Mouse (Mus musculus): ENCODE results near the gene Akr1c12. TPM values are rescaled to one million over a fixed set of nuclear protein-coding genes. Genes with fewer than 3 reads are reported as not detected.
"Not testable (repeated sequence)": the region's sequence is repeated elsewhere in the genome, so short reads cannot be mapped to it uniquely, and the experiment has no call there.

The Akr1c12 gene
- polyA plus RNA-seq, 1 experiment from 2014 or later, result 0.61 TPM

DNA sequence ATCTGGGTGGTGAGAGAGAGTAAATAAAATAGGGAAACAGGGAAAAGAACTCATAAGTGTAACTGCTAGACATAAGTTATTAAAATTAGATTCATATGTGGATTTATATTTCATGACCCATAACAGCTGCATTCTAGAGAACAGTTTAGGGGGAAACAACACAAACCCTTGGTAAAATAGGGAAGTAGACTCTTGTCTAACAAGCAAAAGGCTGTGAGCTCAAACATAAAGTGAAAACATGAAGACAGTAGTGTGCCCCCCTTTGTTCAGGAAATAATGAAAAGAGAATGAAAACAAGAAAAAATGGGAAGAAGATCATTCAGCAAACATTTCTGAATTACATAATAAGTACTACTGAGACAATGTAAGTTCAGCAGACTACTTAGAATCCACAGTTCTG is 8.4 kb downstream of the Akr1c12 start:
- TF ChIP-seq CTCF (IDR thresholded peaks at IDR 0.05; ENCODE audit: low read depth), result no peak

DNA sequence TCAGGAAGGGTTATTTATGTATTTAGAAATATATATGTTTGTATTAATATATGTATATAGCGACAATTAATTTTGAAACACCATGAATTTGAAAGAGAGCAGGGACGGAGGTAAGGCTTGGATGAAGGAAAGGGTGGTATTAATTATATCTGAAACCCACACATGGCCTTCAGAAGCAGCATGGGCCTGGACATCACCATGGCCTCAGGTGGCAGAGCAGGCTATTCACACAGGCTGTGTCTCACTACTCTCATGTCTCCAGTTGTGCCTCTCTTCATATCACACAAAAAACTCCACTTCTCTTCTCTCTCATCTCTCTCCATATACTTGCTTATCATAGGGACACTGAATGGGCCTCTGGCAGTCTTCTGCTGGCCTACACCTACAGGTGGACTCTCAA is 13.8 kb downstream of the Akr1c12 start:
- H3K27me3 ChIP-seq (ENCODE audit: insufficient read depth, low read length); H3K4me3 ChIP-seq (ENCODE audit: low read depth, low read length); H3K4me1 ChIP-seq (ENCODE audit: insufficient read depth); H3K4me2 ChIP-seq; ATAC-seq (ENCODE audit: insufficient read depth); H3K9me3 ChIP-seq (ENCODE audit: low read depth, low read length); DNase-seq; H3K27ac ChIP-seq (ENCODE audit: low read depth); H3K9ac ChIP-seq; H3K36me3 ChIP-seq (ENCODE audit: insufficient read depth): not testable (repeated sequence)
- 85% methylated on average over 2 of the region's 2 CpGs for WGBS

More for the DNA sequence above, 8.4 kb downstream of the Akr1c12 start:
- DNase-seq (no peak), ATAC-seq (ENCODE audit: insufficient read depth) (no peak)
- Histone ChIP-seq H3K27ac (ENCODE audit: low read depth) (no peak overlapping the region), H3K4me1 (ENCODE audit: insufficient read depth) (no peaks in the 10 kb centered on the region), H3K9me3 (ENCODE audit: low read depth, low read length) (no peaks in the 10 kb centered on the region), H3K9ac (no peak overlapping the region), H3K27me3 (ENCODE audit: insufficient read depth, low read length) (no peaks in the 10 kb centered on the region), H3K36me3 (ENCODE audit: insufficient read depth) (no peaks in the 10 kb centered on the region), H3K4me2 (no peak overlapping the region), H3K4me3 (ENCODE audit: low read depth, low read length) (no peak overlapping the region)

DNA sequence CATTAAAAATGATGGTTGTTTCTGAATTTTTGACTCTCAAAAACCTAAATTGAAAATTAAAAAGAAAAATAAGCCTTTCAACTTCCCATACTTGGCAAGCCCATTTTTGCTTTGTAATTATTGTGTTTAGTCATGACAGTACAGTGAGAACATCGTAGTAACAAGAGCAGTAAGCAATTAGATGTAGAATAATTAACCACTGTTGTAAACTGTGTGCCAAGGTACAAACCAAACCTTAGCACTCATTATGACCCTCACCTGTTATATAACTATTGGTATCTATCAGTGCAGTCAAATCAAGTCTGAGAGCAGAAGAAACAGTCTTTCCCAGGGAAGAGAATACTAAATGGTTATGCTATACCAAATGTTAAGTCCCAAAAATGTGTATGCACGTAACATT is 14.2 kb downstream of the Akr1c12 start:
- Histone ChIP-seq H3K4me1 (ENCODE audit: insufficient read depth) (no peaks in the 10 kb centered on the region), H3K36me3 (ENCODE audit: insufficient read depth) (no peaks in the 10 kb centered on the region), H3K4me3 (ENCODE audit: low read depth, low read length) (no peak overlapping the region), H3K4me2 (no peak overlapping the region), H3K27me3 (ENCODE audit: insufficient read depth, low read length) (no peaks in the 10 kb centered on the region), H3K27ac (ENCODE audit: low read depth) (no peak overlapping the region), H3K9me3 (ENCODE audit: low read depth, low read length) (no peaks in the 10 kb centered on the region), H3K9ac (no peak overlapping the region)
- 80% methylated on average over 2 of the region's 2 CpGs for whole genome bisulfite sequencing
- DNase-seq, result no peak
- ATAC-seq (ENCODE audit: insufficient read depth), result no peak
- TF ChIP-seq CTCF (IDR thresholded peaks at IDR 0.05; ENCODE audit: low read depth), result no peak

DNA sequence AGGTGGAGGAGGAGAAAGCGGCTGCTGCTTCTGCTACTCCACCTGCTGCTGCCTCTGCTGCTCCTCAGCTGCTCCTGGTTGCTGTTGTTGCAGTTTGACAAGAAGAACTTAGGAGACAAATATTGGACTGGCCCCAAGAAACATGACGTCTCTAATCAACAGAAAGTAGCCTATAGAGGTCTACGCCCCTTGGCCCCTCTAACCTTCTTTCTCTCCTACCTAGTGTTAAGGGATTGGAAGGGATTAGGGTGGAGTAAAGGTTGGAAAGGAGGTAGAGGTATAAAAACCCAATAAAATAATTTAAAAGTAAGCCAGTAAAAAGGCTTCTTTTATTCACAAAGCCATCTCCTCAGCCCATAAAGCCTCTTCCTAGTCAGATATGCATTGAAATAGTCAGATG is 14.6 kb downstream of the Akr1c12 start:
- no peak for TF ChIP-seq CTCF (IDR thresholded peaks at IDR 0.05; ENCODE audit: low read depth)
- H3K36me3 ChIP-seq (ENCODE audit: insufficient read depth), result no peaks in the 10 kb centered on the region
- no peak overlapping the region for H3K4me3 ChIP-seq (ENCODE audit: low read depth, low read length)
- H3K9ac ChIP-seq, result no peak overlapping the region
- no peak for ATAC-seq (ENCODE audit: insufficient read depth)
- H3K4me1 ChIP-seq (ENCODE audit: insufficient read depth), result no peaks in the 10 kb centered on the region
- no peaks in the 10 kb centered on the region for H3K27me3 ChIP-seq (ENCODE audit: insufficient read depth, low read length)
- no peak for DNase-seq
- H3K4me2 ChIP-seq, result no peak overlapping the region
- H3K9me3 ChIP-seq (ENCODE audit: low read depth, low read length), result no peaks in the 10 kb centered on the region
- 87% methylated on average over 3 of the region's 3 CpGs for WGBS
- H3K27ac ChIP-seq (ENCODE audit: low read depth), result no peak overlapping the region

DNA sequence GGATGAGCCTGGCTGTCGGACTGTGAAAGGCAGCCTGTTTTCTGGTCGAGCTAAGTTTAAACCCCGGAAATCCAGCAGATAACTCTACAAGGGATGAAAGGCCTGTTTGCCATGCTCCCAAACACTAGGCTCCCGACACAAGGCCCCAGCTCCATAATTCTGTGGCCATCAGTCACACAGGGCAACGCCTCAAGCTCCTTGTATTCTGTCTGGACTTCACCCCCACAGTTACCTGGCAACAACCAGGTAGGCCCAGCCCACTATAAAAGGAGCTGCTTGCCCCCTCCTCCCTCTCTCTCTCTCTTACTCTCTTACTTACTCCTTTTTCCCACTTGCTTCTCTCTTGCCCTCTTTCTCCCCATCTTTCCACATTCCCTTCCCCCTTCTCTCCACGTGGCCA is 21.9 kb downstream of the Akr1c12 start:
- Histone ChIP-seq H3K9ac (no peak overlapping the region), H3K4me3 (ENCODE audit: low read depth, low read length) (no peak overlapping the region), H3K27me3 (ENCODE audit: insufficient read depth, low read length) (no peaks in the 10 kb centered on the region), H3K9me3 (ENCODE audit: low read depth, low read length) (no peaks in the 10 kb centered on the region), H3K4me2 (no peak overlapping the region), H3K4me1 (ENCODE audit: insufficient read depth) (no peaks in the 10 kb centered on the region), H3K36me3 (ENCODE audit: insufficient read depth) (no peaks in the 10 kb centered on the region), H3K27ac (ENCODE audit: low read depth) (no peak overlapping the region)
- WGBS, result 67% methylated on average over 6 of the region's 6 CpGs
- TF ChIP-seq CTCF (IDR thresholded peaks at IDR 0.05; ENCODE audit: low read depth), result no peak
- ATAC-seq (ENCODE audit: insufficient read depth), result no peak
- no peak for DNase-seq

DNA sequence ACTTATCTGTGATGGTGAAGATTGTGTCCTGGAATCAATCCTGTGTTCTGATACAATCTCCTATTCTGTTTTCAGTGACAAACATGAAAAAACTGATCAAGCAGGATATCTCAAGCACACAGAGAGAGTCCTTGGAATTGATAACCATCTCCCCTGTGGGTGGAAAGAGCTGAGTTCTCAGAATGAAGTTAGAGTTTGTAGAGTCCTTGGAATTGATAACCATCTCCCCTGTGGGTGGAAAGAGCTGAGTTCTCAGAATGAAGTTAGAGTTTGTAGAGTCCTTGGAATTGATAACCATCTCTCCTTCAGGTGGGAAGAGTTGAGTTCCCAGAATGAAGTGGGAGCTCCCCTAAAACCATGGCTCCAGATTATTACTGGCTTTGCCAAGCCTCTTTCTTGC is 22.3 kb downstream of the Akr1c12 start:
- not testable (repeated sequence) for H3K27ac ChIP-seq (ENCODE audit: low read depth); H3K9ac ChIP-seq; H3K4me3 ChIP-seq (ENCODE audit: low read depth, low read length); H3K36me3 ChIP-seq (ENCODE audit: insufficient read depth); H3K9me3 ChIP-seq (ENCODE audit: low read depth, low read length); H3K4me1 ChIP-seq (ENCODE audit: insufficient read depth); DNase-seq; H3K4me2 ChIP-seq; H3K27me3 ChIP-seq (ENCODE audit: insufficient read depth, low read length); ATAC-seq (ENCODE audit: insufficient read depth)

DNA sequence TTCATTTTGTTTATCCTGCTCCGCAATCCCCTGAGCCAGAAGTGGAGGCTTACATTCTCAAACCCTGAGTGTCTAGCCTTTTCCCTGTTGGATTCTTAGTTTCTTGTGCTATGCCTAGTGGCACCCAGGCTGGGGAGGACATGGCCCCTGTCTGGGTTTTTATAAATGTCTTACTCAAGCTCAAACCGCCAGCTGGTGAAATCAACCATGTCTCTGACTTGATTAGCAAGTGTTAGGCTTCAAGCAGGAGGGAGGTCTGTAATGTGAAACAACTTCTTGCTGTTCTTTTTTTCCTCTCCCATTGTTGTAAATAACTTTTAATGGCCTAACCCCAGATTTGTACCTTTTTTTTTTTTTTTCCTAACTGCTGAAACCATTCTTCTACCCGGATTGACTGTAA is 29.9 kb downstream of the Akr1c12 start:
- Histone ChIP-seq H3K27ac (ENCODE audit: low read depth) (no peak overlapping the region), H3K36me3 (ENCODE audit: insufficient read depth) (no peaks in the 10 kb centered on the region), H3K4me1 (ENCODE audit: insufficient read depth) (no peaks in the 10 kb centered on the region), H3K4me3 (ENCODE audit: low read depth, low read length) (no peak overlapping the region), H3K9me3 (ENCODE audit: low read depth, low read length) (no peaks in the 10 kb centered on the region), H3K27me3 (ENCODE audit: insufficient read depth, low read length) (no peaks in the 10 kb centered on the region), H3K9ac (no peak overlapping the region), H3K4me2 (no peak overlapping the region)
- no peak for DNase-seq
- 65% methylated on average over 3 of the region's 3 CpGs for WGBS
- no peak for ATAC-seq (ENCODE audit: insufficient read depth)
- TF ChIP-seq CTCF (IDR thresholded peaks at IDR 0.05; ENCODE audit: low read depth), result no peak

DNA sequence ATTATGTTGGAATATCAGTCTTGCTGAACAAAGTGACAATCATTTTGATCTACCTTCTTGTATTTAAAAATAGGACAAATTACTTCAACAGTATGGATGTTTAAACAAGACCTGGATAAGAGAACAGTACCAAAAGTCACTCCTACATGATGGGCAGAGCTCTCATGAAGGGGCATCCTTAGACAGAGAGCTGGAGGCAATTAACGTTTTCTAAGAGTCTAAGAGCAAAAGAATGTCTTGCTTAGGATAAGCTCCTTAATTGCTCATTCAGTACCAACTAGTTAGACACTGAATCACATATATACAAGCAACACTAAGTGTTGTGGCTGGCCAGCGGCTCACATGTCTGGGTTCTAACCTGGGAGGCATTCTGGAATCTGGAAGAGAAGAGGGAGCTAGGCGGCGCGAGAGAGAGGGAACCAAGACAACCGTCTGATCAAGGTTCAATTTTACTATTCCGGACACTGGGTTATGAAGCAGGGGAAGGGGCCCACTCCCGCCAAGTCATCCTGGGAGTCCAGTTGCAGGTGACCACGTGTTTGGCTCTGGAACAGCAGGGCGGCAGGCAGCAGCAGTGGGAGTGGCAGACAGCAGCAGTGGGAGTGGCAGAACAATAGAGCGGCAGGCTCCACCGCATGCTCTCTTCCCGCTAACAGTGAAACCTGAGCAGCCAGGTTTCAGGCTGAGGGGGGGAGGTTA is 34.2 kb downstream of the Akr1c12 start:
- Histone ChIP-seq H3K4me3 (ENCODE audit: low read depth, low read length) (peak overlapping the region; percentile 11; the same call in 1 of the 2 replicates), H3K4me1 (ENCODE audit: insufficient read depth) (no peaks in the 10 kb centered on the region), H3K36me3 (ENCODE audit: insufficient read depth) (no peaks in the 10 kb centered on the region), H3K27me3 (ENCODE audit: insufficient read depth, low read length) (no peaks in the 10 kb centered on the region), H3K9ac (peak overlapping the region; percentile 33; the same call in 1 of the 2 replicates), H3K4me2 (peak overlapping the region; percentile 54), H3K27ac (ENCODE audit: low read depth) (no peak overlapping the region), H3K9me3 (ENCODE audit: low read depth, low read length) (no peaks in the 10 kb centered on the region)
- ATAC-seq (ENCODE audit: insufficient read depth) (peak; percentile 99), DNase-seq (peak; percentile 63)
- 3% methylated on average over 13 of the region's 13 CpGs for WGBS
- no peak for TF ChIP-seq CTCF (IDR thresholded peaks at IDR 0.05; ENCODE audit: low read depth)

All from lung, embryonic 14.5 days (tissue).